Mouse (Mus musculus) urinary bladder, postnatal 4 days (tissue): Measurements from ENCODE around the gene Nav2.

Experiments
- DNase-seq, 2 experiments: peaks; one replicate each; pipeline ENCODE4 v3.0.0; 2021 to 2022; ENCODE audit warnings: low spot score in 2 of 2

Nav2 gene

DNA sequence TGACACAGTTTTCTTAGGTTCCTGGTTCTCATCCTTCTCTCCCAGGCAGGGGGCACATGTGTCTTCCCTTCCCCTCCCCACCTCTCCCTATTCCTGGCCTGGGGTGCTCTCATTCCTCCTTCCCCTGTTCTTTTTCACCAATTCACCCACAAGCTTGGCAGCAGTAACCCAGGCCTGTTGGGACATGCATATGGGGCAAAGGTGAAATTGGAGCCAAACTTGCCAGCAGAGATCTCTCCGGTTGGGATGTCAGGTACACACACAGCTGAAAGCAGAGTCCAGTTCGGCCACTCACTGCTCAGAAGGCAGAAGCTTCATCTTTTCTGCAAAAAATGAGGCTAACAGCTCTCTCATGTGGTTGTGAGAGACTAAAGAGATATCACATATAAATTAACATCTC, 26.3 kb downstream of the Nav2 start:
- DNase-seq: no peak

DNA sequence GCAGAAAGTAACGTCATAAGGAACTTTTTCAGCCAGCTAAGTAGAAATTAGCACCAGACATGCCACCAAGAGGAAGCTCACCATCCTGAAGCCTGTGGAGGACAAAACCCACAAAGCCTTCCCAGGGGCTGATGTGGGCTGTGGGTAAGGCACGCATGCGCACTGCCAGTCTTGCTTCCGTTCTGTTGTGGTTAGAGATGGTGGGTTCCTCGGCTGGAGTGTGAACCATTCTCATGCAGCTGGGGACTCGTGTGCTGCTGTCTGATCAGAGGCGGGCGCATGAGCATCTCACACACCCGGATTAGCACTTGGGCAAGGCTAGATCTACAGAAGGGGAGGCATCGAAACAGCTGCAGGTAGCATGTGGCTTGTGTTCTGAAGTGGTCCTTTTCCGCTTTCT, 29.0 kb downstream of the Nav2 start:
- DNase-seq: no peak

DNA sequence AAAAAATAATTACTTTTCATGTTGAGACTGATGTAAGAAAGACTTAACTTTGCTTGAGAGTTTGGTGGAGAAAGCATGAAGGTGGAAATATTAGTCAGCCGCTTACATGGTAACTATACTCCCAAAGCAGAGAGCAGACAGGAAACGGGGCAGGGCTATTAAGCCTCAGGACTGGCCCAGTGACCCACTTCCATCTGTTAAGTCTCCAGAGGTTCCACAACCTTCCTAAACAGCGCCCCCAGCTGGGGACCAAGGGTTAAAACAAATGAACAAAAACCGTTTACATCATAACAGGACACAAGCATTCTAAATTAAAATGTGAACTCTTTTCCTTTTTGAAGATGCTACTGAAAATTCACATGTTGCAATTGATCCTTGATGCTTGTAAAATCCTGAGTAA, 29.7 kb downstream of the Nav2 start:
- DNase-seq: no peak

DNA sequence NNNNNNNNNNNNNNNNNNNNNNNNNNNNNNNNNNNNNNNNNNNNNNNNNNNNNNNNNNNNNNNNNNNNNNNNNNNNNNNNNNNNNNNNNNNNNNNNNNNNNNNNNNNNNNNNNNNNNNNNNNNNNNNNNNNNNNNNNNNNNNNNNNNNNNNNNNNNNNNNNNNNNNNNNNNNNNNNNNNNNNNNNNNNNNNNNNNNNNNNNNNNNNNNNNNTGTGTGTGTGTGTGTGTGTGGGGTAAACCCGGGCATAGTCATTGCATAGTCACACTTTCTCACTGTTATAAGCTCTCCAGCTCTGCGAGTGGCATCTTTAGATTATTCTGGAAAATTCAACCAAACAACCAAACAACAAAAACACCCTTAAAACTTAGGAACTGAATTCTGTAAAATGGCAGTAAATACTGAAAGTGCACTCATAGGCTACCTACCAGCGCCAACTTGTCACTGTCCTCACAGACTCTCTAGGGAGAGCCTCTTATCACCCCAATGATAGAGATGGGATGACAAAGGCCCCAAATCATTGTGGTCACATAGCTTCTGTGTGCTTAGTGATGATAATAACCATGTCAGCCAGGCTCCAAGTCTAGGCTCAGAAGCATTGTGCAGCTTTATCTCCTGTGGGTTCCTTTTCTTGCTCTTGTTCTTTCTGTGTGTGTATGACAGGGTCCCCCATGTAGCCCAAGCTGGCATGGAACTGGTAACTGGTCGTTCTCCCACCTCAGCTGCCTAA, 40.0 kb downstream of the Nav2 start:
- DNase-seq: no peak

DNA sequence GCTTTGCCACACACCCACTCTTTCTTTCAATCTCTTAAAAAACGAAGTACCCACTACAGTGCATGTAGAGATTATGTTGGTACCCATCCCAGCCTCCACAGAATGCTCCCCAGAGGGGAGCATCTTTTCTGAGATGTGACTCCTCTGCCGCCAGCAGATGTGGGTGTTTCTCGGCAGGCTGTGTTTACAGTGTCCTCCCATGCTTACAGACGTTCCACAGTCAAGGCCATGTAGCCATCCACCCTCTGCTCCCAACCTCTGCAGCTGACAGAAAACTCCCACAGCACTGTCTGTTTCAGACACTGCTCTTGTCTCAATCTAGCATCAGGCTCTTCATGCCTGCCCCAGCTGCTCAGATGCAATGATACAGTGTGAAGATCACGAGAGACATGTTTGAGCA, 46.0 kb downstream of the Nav2 start:
- no peak for DNase-seq

DNA sequence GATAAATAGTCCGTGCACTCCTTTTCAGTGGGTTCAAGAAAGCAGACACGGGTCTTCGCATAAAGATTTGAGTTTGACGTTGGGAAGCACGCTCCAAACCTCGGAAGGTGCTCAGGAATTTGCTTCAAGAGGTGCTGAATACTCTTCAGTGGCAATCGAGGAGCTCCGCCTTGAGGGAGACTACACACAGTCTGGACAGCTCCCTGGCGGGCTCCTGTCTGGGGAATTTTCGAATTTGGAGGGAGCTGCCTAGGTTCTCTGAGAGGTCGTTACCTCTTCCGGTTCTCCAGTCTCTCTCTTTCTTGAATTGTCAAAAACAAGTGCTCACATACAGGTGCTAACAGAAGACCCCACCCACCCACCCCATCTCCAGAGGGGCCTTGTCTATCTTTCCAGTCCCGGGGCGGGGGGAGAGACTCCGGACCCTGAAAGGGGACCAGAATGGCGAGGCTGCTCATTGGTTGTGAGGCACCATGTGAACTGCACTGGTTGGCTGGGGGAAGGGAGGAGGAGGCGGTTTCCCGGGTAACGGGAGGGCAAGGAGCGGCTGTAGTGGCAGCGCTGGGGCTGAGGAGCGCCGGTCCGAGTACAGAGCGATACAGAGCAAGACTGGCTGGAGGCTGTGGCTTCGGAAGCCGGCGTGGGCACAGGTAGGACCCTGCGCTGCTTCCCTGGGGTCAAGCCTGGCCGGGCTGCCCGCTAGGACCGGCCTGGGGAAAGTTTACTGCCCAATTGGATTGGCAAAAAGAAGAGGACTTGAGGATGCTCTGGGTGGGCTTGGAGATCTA, 50.2 kb downstream of the Nav2 start:
- DNase-seq: peak; percentile 44 to 67

DNA sequence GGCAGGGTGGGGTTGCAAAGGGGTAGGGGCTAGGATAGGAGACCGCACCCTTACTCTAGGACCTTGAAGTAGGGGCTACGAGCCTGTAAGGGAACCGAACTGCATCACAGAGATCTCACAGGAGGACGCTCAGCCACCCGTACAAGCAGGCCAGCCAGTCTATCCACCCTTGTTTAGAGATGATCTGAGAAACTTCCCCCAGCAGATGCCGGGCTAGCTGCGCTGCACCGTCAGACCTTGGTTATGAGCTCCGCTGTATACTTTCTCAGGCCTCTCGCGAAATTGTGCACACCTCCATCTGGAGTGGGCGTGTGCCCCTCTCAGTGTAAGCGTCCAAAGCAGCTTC, 50.8 kb downstream of the Nav2 start:
- no peak for DNase-seq

DNA sequence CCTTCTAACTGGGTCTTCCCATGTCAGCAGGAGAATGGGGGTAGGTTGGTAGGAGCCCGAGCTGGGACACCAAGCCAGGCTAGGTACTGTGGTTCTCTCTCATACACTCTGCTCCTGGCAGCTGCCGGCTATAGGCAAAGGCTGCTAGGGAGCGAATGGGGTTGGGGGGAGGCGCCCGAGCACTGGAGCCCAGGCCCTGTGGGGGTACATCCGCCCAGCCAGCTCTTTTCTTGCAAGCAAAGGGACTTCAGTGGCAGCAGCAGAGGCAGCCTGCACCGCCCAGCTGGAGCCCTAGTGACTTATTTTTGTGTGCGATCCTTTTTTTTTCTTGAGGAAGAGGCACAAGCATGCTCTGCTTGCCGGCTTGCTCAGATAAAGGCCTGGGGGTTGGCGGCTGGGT, 51.6 kb downstream of the Nav2 start:
- no peak for DNase-seq

DNA sequence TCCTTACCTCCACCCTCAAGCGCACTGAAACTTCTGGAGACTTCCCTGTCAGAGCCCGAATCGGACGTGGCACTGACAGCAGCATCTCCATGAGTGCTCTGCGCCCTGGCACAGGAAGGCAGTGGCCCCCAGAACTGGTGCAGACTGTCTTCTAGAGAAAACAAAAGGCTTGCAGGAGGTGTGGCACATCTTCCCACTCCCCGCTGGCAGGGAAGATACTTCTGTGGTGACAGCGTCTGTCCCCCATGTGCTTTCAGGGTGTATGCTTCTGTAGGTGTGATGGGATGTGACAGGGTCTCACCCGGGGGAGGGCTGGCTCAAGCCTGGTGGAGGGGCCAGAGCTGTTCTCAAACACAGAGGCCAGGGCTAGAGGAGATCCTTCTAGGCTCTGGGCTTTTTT, 53.0 kb downstream of the Nav2 start:
- no peak for DNase-seq

DNA sequence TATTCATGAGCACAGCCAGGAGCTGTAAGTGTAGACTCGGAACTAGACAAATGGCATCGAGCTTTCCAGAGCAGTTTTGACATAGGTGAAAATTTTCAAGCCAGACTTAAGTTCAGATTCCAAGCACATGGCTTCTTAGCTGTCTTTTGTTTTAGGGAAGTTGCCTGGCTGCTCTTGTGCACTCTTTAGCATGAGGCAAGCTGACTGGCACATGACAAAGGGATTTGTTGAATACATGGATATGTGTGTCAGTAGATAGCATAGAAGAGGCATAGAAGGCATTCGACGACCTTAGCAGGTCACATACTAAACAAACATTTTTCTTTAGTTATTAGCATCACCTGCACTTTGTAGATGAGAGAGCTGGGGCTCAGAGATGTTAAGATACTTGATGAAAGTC, 53.4 kb downstream of the Nav2 start:
- DNase-seq: no peak

DNA sequence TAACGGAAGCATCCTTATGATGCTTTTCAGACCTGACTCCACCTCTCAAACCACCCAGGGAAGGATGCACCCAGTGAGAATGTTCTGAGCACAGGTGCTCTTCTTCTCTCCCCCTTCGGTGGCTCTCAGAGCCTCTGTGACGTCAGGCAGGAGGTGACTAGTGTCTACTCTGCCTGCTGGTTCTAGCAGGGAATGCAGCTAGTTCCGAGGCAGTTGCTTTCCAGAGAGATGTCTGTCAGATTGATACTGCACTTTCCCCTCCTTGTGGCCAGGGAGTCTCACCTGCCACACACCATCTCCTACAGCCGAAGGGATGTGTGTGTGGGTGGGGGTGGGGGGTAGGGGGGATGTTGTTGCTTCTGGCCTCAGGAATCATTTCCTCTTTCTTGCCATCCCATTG, 54.6 kb downstream of the Nav2 start:
- DNase-seq: no peak

DNA sequence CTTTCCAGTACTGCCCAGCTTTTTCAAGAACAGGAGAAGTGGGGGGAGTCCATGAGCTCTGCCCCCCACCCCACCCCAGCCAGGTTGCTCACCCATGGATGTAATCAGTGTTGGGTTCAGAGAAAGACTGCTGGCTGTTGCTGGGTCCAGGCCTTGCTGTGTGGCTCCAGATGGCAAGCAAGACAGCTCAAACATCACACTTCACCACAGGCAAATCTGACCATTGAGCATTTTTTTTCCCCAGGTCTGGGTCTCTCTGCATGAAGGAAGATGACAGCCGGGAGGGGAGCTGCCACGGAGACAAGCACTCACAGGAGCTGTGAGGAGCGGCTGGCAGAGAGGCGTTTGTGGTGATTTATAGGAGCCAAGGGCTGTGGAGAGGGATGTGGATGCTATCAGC, 55.0 kb downstream of the Nav2 start:
- no peak for DNase-seq

DNA sequence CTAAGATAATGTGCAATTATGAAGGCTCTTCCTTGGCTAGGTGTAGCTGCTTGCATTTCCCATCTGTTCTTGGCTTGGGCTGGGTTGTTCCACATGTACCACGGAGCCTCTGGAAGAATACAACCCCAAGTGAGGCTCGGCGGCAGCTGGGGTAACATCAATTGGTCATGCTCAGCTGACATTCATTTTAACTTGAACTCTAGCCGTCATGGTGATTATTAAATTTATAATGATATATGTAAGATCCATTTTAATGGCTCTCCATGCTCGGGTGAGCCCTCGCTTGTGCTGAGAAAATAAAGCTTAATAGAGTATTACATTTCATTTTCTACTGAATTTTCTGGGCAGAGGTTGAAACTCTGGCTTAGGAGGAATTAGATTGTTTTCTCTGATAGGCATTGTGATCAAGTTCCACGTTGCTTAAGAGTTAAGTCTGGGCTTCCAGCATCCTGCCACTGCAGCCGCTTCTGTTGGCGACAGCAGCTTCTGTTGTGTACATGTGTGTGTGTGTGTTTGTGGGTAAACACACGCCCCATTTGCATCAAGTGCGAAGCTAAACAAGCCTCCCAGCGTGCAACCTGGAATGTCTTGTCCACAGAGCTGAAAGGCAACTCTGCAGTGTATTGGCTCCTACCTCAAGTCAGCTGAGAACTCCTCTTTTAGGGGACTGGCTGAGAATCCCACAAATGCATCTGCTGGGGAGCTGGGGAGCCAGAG, 57.4 kb downstream of the Nav2 start:
- no peak for DNase-seq

DNA sequence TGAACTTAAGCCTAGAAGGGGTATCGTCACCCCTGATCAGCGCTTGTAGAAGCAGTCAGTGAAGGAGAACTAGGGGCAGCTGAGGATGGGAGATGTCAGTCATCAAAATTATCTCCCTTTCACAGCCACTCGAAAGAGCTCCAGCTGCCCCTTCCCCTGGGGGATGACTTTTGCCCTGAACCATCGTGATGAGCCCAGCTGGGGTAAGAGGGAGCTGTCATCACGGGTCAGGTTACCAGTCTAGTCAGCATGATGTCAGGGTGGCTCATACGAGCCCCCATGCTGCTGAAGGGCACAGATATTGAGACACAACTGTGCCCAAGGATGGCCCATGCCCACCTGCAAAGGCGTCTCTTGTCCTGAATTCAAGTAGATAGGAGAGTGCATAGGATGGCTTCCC, 72.5 kb downstream of the Nav2 start:
- no peak for DNase-seq

DNA sequence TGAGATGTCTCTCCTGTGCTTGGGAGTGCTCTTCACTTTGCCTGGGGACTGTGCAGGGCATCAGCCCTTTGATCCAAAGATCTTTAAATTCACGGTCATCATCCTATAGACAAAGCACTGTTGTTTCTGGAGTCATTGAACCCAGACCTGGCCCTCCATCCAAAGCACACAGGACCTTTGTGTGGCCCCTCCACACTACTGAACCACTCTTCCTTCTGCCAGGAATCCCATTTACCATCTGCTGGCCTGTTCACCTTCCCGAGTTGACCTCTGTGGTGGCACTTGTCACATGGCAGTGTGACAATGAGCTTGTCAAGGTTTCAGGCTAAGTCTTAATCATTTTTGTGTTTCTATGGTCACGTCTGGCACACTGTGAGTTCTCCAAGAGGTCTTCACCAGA, 73.3 kb downstream of the Nav2 start:
- DNase-seq: no peak

DNA sequence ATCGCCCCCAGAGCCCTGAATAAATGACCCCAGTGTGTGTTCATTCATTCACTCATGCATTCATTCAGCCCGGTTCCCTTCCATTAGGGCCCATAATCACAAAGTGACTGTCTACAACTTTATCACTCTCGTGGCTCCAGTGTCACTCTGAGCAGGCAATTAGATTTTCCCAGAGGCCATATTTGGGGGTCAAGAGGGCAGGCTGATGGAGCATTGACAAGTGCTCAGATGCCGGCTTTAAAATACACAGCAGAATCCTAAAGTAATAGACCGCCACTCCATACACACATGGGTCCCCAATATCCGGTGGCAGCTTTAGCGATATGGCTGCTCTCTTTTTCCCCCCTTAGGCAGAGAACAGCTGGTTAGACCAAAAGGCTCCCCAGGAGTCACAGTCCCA, 74.1 kb downstream of the Nav2 start:
- no peak for DNase-seq

DNA sequence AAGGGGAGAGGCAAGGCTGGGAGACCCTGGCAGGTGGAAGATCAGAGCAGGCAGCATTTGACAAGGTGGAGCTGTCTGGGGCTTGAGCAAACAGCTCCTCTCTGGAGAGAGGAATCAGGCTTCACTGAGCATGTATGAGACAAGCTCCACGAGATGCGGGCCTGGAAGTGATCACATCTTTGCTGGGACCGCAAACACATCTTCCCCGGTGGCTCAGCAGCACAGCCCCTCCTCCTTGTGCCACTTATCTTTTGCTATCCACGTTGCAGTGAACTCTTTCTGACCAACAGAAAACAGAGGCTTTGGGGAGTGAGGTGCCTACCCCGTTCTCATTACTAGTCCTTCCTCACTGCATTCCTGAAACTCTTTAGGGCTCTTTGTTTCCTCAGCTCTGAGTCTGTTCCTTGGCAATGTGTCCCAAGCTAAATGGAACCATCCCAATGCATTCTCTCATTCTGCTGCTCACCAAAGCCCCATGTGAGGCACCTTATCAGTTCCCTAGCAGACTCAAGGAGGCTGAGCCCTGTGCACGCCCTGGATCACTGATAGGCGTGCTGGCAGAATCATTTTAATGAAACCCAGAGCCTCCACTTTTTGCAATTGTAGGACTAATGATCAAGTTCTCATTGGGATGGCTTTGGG, 83.5 kb downstream of the Nav2 start:
- DNase-seq: no peak

DNA sequence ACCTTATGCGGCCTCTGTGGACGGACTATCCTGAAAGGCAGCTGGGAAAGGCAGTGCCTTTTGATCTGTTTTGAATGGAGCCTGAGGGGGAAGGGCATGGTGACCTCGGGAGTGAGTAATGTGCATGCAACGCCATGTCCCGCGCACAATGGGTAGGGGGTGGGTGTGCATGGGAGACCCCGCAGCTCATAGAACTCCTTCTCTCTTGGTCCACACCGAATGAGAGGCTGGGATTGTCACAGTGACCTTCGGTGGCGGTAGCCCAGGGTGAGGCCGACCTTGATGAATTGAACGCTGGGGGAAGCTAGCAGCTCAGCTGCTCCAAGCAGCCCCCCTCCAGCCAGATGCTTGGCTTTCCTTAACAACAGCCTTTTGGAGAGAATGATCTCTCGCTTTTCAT, 86.7 kb downstream of the Nav2 start:
- DNase-seq: no peak

DNA sequence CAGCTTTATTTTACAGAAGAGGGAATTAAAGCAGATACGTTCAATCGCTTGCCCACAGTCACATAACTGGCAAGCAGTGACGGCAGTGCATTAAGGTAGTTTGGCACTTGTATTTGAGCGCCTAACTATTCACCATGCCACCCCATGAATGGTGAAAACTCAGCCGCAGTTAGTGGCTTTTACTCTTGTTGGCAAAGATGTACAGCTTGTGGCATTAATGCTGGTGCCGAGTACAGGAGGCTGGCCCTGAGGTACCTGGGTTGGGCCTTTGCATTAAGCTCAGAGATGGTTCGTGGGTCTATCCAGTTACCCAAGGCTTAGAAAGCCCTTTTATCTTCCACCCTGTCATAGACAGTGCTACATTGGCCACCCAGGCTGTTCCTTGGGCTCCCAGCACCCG, 87.2 kb downstream of the Nav2 start:
- DNase-seq: no peak

DNA sequence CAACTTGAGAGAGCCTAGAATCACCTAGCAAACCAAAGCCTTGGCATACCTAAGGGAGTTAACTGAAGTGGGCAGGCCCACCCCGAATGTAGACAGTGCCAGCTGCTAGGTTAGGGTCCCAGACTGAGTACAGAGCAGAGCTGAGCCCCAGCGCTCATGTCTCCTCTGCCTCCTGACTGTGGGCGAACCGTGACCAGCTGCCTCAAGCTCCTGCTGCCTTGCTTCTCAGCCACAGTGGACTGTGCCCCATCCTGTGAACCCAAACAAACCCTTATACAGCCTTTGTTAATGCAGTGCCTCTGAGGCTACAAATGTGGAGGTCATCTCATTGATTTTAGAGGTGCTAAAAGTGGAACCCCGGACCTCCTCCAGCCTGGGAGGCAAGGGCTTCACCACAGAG, 88.3 kb downstream of the Nav2 start:
- no peak for DNase-seq

DNA sequence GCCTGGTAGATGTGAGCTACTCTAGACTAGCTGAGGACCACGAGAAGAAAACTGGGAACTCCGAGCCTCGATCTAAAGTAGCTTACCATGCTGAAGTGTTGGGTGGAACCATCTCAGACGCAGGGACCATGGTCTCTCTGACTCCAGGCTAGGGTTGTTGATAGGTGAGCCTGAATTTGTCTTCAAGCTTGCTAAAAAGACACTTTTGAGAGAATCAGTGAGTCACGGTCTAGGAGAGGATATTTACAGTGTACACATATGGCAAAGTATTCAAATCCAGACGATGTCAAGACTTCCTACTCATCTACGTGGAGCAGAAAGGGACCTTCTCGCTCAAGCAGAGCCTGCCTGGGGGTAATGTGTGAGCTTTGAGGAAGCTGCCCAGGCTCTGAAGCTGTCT, 89.6 kb downstream of the Nav2 start:
- no peak for DNase-seq

DNA sequence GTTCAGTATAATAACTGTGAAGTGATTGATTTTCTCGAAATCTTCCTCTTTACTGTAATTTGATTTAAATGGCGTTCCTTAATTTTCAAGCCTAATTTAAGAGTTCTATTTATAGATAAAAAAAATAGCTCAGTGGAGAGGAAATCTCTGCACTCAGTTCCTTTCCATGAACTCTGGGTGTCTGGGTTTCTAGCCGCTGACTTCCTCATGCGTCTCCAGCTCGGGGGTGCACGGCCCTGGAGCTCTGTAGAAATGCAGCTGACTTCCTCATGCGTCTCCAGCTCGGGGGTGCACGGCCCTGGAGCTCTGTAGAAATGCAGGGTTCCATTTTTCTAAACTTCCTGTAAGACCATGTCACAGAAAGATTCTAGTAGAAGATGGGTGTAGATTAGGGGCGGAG, 90.1 kb downstream of the Nav2 start:
- DNase-seq: no peak

DNA sequence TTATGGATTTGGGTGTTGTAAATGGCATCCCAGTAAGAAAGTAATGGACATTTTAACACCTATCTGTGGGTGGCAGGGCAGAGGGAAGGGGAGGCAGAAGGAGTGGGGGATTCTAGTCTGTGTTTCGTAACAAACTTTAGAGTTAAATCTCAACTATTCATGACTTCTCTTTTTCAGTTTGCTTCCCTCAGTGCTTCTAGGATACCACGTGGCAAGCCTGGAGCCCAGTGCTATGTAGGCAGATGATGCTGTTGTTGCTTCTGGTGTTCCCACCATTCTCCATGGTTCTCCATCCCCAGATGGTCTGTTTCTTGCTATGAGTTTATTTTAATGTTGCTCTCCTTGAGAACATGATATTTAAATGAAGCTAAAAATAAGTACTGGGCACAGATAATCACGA, 92.3 kb downstream of the Nav2 start:
- DNase-seq: no peak
